In the genomic region with DNA sequence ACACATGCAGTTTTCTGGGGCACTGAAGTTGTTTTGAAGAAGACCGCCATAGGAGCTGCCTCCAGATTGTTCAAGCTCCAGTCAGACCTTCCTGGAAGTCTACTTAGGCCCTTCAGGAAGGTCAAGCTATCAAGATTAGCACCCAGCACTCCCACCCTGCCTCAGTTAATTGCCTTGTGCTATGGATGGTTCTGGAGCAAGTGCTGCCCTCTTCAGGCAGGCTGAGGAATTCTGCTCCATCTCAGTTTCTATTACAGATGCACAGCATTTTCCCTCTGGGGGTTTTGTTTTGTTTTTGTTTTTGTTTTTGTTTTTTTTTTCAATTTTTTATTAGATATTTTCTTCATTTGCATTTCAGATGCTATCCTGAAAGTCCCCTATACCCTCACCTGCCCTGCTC, we compare ENCODE assay signal across 9 mouse cellular contexts.
DNase-seq lines count a peak whose midpoint lies in the region; ATAC-seq lines count a peak whose summit lies in the region.
"Had no signal": no experiment of that assay in that cellular context is flagged by ENCODE, and none has a peak within 500 bp of the region (broad histone marks: within the 10 kb centered on the region; RNA-seq: fewer than 3 reads in every experiment).

No protein-coding gene starts in this region.

- no peaks in the 10 kb centered on the region for H3K4me1 ChIP-seq in heart, embryonic 12.5 days (replicated peaks)
- no peaks in the 10 kb centered on the region for H3K4me1 ChIP-seq in midbrain, embryonic 11.5 days (ENCODE audit: control insufficient read depth, insufficient read depth, low read length)
- H3K4me1 ChIP-seq in midbrain, embryonic 15.5 days = no peaks in the 10 kb centered on the region
- H3K4me1 ChIP-seq in limb, embryonic 10.5 days = no peaks in the 10 kb centered on the region
- H3K4me1 ChIP-seq: hindbrain, embryonic 15.5 days; midbrain, embryonic 10.5 days had no signal

- H3K27ac ChIP-seq in heart, embryonic 12.5 days (ENCODE audit: poor library complexity, severe bottlenecking) = no peak overlapping the region
- H3K27ac ChIP-seq in midbrain, embryonic 11.5 days (ENCODE audit: low read depth, low read length) = no peak overlapping the region
- no peak overlapping the region for H3K27ac ChIP-seq in midbrain, embryonic 15.5 days
- H3K27ac ChIP-seq in limb, embryonic 10.5 days = no peak overlapping the region
- H3K27ac ChIP-seq: hindbrain, embryonic 15.5 days; midbrain, embryonic 10.5 days had no signal

- no peak overlapping the region for H3K4me3 ChIP-seq in heart, embryonic 12.5 days
- H3K4me3 ChIP-seq in midbrain, embryonic 11.5 days (ENCODE audit: low read depth, low read length) = no peak overlapping the region
- H3K4me3 ChIP-seq in midbrain, embryonic 15.5 days = no peak overlapping the region
- H3K4me3 ChIP-seq in limb, embryonic 10.5 days = no peak overlapping the region
- H3K4me3 ChIP-seq: hindbrain, embryonic 15.5 days; midbrain, embryonic 10.5 days had no signal

- WGBS in heart, embryonic 12.5 days = 91% methylated on average over 1 of the region's 1 CpGs
- WGBS in midbrain, embryonic 11.5 days = 86% methylated on average over 1 of the region's 1 CpGs
- WGBS in midbrain, embryonic 15.5 days = 89% methylated on average over 1 of the region's 1 CpGs
- WGBS in limb, embryonic 10.5 days = 93% methylated on average over 1 of the region's 1 CpGs

- no peaks in the 10 kb centered on the region for H3K36me3 ChIP-seq in heart, embryonic 12.5 days
- H3K36me3 ChIP-seq in midbrain, embryonic 11.5 days (ENCODE audit: control insufficient read depth, insufficient read depth, low read length) = no peaks in the 10 kb centered on the region
- H3K36me3 ChIP-seq in midbrain, embryonic 15.5 days (replicated peaks) = no peaks in the 10 kb centered on the region
- no peaks in the 10 kb centered on the region for H3K36me3 ChIP-seq in limb, embryonic 10.5 days
- H3K36me3 ChIP-seq: hindbrain, embryonic 15.5 days; midbrain, embryonic 10.5 days had no signal

- no peaks in the 10 kb centered on the region for H3K9me3 ChIP-seq in heart, embryonic 12.5 days (replicated peaks)
- no peaks in the 10 kb centered on the region for H3K9me3 ChIP-seq in midbrain, embryonic 11.5 days (ENCODE audit: control insufficient read depth, low read length)
- no peaks in the 10 kb centered on the region for H3K9me3 ChIP-seq in midbrain, embryonic 15.5 days
- H3K9me3 ChIP-seq in limb, embryonic 10.5 days (replicated peaks) = no peaks in the 10 kb centered on the region
- H3K9me3 ChIP-seq: hindbrain, embryonic 15.5 days; midbrain, embryonic 10.5 days had no signal

- peak; percentile 82 for DNase-seq in heart, adult 11 months
- DNase-seq in midbrain, embryonic 11.5 days (ENCODE audit: low spot score, missing footprints) = peak; percentile 86
- peak; percentile 34 for DNase-seq in R1 (ENCODE audit: low read depth, low spot score)
- DNase-seq in limb, embryonic 10.5 days (ENCODE audit: low spot score) = no peak

- no peak overlapping the region for H3K9ac ChIP-seq in heart, embryonic 12.5 days
- no peak overlapping the region for H3K9ac ChIP-seq in midbrain, embryonic 11.5 days (ENCODE audit: low read length)
- H3K9ac ChIP-seq in midbrain, embryonic 15.5 days = no peak overlapping the region
- H3K9ac ChIP-seq: hindbrain, embryonic 15.5 days had no signal

- H3K27me3 ChIP-seq in heart, embryonic 12.5 days (replicated peaks) = no peaks in the 10 kb centered on the region
- H3K27me3 ChIP-seq in midbrain, embryonic 11.5 days (ENCODE audit: control insufficient read depth, insufficient read depth, low read length) = no peaks in the 10 kb centered on the region
- no peaks in the 10 kb centered on the region for H3K27me3 ChIP-seq in midbrain, embryonic 15.5 days (replicated peaks)
- H3K27me3 ChIP-seq in limb, embryonic 10.5 days (ENCODE audit: low read depth, poor library complexity, severe bottlenecking) = no peaks in the 10 kb centered on the region
- H3K27me3 ChIP-seq: hindbrain, embryonic 15.5 days had no signal

- H3K4me2 ChIP-seq in heart, embryonic 12.5 days = no peak overlapping the region
- H3K4me2 ChIP-seq in midbrain, embryonic 11.5 days = no peak overlapping the region
- H3K4me2 ChIP-seq in midbrain, embryonic 15.5 days = no peak overlapping the region
- H3K4me2 ChIP-seq: hindbrain, embryonic 15.5 days had no signal

- no peak for ATAC-seq in heart, embryonic 12.5 days (ENCODE audit: insufficient number of reproducible peaks, low FRiP score)
- no peak for ATAC-seq in midbrain, embryonic 11.5 days (ENCODE audit: low FRiP score)
- no peak for ATAC-seq in midbrain, embryonic 15.5 days (replicated peaks)
- ATAC-seq in megakaryocyte, adult 5-6 weeks (ENCODE audit: poor library complexity, severe bottlenecking) = peak; percentile 82
